Mouse (Mus musculus): ENCODE measurements around the gene Wdr66. TPM values are rescaled to one million over a fixed set of nuclear protein-coding genes. Genes with fewer than 3 reads are reported as not detected.

Gene Wdr66
- total RNA-seq, 2 experiments from 2014 or later, result 2.2 to 3.3 TPM

DNA sequence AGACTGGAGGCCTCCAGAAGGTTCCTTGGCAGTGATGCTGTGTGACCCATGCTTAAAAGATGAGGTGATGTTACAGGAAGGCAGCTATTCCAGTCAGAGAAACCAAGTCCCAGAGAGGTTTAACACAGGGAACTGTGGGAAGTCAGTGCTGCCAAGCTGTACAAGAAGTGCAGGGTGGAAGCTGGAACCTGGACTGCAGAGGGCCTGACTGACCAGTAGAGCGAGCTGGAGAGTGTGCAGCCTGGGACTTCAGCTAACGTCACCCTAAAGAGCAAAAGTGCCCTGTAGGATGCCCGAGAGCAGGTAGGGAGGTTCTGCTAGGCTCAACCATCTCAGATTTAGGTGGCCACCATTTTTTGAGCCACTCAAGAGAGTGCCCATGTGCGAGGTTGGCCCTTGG, 111.0 kb downstream of the Wdr66 start:
- DNase-seq, result no peak

DNA sequence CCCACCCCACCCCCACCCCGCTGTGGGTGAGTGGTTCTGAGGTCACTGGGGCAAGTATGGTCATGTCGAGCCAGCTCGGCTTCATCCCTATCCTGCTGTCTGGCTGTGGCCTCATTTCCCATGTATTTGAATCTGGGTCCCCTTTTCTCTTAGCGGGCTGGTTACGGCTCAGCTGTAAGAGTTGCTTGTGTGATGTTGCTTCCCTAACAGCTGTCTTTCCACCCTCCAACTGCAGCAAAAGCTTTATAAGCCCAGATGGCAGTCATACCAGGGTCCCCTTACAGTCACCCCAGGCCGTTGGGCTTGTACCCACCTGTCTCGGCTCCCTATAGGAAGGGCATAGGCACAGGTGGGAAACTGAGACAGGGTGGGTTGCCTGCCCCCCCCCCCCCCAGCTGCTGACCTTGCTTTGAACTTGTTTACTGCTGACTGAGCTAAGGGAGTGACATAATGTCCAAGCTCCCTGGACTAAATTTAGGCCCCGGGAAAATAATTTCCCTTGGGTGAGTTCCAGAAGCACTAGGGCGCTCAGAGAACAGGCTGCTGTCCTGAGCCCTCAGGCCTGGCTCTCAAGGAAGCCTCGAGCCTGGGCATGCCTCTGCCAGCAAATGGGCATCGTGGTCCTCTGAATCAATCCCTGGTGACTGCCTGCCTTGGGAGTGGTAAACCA, 112.5 kb downstream of the Wdr66 start:
- DNase-seq, result peak; percentile 76

DNA sequence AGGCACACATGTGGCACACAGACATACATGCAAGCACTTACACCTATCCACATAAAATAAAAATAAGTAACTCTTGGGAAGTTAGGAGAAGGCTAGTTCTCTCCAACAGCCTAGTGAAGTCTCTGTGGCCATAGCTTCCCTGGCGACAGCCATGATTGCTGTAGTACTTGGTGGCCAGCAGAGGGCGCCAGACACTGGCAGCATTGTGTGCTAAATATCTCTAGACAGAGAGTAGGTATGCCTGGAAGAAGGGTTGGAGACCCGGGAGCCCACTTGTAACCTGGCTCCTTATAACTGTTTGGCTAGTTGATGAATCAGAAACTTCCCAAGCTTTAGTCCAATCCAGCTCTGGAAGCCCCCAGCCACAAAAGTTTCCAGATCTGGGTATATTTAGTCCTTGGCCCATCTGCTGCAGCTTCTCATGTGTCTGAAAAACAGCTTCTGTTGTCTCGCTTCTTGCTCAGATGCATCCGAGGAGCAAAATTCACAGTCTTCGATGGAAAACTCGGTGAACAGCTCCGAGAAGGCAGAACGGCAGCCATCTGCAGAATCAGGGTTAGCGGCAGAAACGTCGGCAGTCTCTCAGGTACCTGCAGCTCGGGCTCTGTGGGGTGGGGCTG, 117.1 kb downstream of the Wdr66 start:
- peak; percentile 56 for DNase-seq

DNA sequence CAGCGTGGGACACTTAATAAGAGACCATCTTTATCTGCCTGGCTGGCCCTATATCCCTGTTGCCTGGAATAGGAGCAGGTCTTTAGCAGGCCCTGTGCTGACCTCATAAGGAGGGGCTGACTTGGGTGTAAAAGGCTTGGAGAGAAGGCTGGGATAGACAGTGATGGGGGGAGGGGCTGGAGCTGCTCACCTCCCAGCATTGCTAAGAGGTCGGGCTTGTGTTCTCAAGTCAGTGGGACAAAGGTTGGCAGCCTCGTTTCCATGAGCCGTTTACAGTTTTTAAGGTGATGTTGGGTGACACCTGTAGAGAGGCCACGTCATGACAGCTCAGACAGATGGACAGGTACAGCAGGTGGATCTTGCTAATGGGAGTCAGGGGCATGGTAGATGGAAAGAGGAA, 118.1 kb downstream of the Wdr66 start:
- DNase-seq, result no peak

DNA sequence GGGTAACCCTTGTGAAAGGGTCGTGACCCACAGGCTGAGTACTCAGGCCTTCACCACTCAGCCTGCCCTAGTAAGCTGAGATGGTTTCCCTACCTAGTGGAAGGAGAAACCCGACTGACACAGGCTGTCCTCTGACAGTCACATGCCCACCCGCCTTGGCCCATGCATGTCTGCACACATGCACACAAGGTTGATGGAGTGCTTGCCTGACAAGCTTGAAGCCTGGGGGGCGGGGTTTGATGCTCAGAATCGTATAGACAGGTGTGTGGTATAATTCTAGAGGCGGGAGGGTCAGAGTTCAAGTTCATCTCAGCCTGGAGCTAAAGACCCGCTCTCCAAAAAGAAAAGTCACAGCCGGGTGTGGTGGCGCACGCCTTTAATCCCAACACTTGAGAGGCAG, 123.4 kb downstream of the Wdr66 start:
- DNase-seq, result no peak

DNA sequence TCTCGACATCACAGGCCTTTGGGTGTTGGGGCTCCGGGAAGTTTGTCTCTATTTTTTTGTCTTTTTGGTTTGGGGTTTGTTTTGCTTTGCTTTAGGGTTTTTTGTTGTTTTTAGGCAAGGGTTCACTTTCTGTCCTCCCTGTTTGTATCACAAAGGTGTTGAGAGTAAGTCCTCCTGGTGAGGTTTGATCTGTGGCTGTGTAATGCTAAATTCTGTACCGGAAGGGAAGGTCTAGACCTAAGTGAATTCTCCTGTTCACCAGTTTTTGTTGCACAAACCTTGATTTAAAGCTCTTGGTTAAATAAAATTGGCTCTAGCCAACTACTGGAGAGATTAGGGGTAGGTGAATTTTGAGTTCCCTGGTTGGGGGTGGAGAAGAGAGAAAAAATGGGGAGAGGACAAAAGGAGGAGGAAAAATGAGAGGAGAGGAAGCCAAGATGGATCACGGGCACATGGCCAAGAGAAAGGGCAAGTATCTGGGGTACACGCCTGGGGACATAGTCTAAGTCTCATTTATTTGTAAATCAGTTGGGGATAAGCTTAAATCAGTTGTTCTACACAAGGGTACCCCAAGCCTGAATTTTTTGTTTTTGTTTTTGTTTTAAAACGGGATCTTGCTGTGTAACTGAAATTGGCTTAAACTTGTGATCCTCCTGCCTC, 124.0 kb downstream of the Wdr66 start:
- no peak for DNase-seq

DNA sequence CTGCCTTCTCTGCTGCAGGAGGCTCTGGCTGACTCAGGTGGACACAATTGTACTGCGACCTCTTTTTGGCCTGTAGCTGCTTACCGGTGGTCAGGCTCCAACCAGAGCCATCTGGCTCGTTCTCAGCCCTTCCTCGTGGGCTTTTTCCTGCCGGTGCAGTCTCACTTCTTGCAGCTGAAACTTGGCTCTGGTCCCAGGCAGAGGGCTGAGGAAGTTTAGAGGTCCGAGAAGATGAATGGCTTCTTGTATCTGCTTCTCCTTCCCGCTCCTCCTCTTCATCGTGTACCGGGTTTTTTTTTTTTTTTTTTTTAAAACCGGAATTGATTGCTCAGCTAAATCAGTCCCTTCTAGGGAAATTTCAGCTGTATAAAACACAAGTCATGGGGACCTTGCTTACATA, 124.7 kb downstream of the Wdr66 start:
- DNase-seq, result peak; percentile 78

Other genes with a start within 250 kb of the Wdr66 start
- 10 to 100 TPM; 19.2 to 19.8 TPM for gene Orai1, start 237.0 kb upstream of the Wdr66 start, total RNA-seq (2021)
- not detected for gene Morn3, start 205.1 kb upstream of the Wdr66 start, total RNA-seq (2021)
- gene Tmem120b, start 183.7 kb upstream of the Wdr66 start, total RNA-seq (2021), result 10 to 100 TPM; 12.1 to 12.7 TPM
- gene Rhof, start 119.4 kb upstream of the Wdr66 start, total RNA-seq (2021), result under 1 TPM; 0.36 to 0.71 TPM
- 10 to 100 TPM; 22.2 to 23.0 TPM for gene Setd1b, start 109.9 kb upstream of the Wdr66 start, total RNA-seq (2021)
- 10 to 100 TPM; 22.8 to 24.8 TPM for gene Psmd9, start 82.7 kb upstream of the Wdr66 start, total RNA-seq (2021)
- gene Hpd, start 69.4 kb upstream of the Wdr66 start, total RNA-seq (2021), result not detected
- gene Bcl7a, start 91.7 kb downstream of the Wdr66 start, total RNA-seq (2021), result 10 to 100 TPM; 14.1 to 14.8 TPM
- gene Mlxip, start 142.7 kb downstream of the Wdr66 start, total RNA-seq (2021), result 10 to 100 TPM; 19.2 to 21.0 TPM
- gene Lrrc43, start 237.2 kb downstream of the Wdr66 start, total RNA-seq (2021), result not detected
- gene Il31, start 237.4 kb downstream of the Wdr66 start, total RNA-seq (2021), result not detected

Measured in heart, postnatal 4 days (tissue).